Mouse (Mus musculus): ENCODE results near the gene Top3b. TPM values are rescaled to one million over a fixed set of nuclear protein-coding genes. Genes with fewer than 3 reads are reported as not detected.
A peak's percentile ranks its signal among the peaks of the same experiment; 100 is the strongest.
"Not testable (repeated sequence)": the region's sequence is repeated elsewhere in the genome, so short reads cannot be mapped to it uniquely, and the experiment has no call there.

Gene Top3b
- polyA plus RNA-seq, 1 experiment from 2014 or later, result 76.3 TPM

DNA sequence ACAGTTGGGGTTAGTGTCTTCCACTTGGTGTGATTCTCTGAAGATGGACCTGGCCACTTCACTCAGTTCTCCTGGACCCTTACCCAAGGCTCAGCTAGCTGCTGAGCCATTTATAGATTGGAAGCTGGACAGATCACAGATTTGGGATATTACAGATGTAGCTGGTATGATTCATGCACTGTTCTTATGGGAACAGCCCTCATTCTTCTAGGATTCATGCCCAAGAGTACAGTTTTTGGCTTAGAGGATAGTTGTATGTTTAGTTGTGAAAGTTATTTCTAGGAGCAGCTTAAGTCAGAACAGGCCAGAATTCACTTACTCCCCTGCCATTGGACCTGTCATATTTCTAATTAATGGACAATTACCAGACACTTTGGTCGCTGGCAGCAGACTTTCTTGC lies 42.9 kb downstream of the Top3b start:
- no peak overlapping the region for H3K9ac ChIP-seq (replicated peaks; ENCODE audit: low read depth, low read length)
- H3K4me3 ChIP-seq (ENCODE audit: low read depth, low read length), result no peak overlapping the region
- peaks cover 53% of the 10 kb centered on the region for H3K36me3 ChIP-seq (ENCODE audit: control insufficient read depth, insufficient read depth, low read length)
- H3K27ac ChIP-seq (ENCODE audit: low read depth, low read length), result no peak overlapping the region
- WGBS, result 74% methylated on average over 1 of the region's 1 CpGs
- no peak for ATAC-seq (ENCODE audit: low read depth)
- H3K27me3 ChIP-seq (ENCODE audit: control insufficient read depth, insufficient read depth, low read length), result no peaks in the 10 kb centered on the region
- peaks cover 4% of the 10 kb centered on the region for H3K4me1 ChIP-seq (ENCODE audit: control insufficient read depth, insufficient read depth, low read length)
- no peaks in the 10 kb centered on the region for H3K9me3 ChIP-seq (ENCODE audit: control insufficient read depth, low read length)
- H3K4me2 ChIP-seq (ENCODE audit: low read depth, low read length), result no peak overlapping the region

GRCm38 (mm10) chr16:16918441-16919117 lies 48.0 kb downstream of the Top3b start:
- no peaks in the 10 kb centered on the region for H3K9me3 ChIP-seq (ENCODE audit: control insufficient read depth, low read length)
- peaks cover 62% of the 10 kb centered on the region for H3K36me3 ChIP-seq (ENCODE audit: control insufficient read depth, insufficient read depth, low read length)
- H3K27me3 ChIP-seq (ENCODE audit: control insufficient read depth, insufficient read depth, low read length), result no peaks in the 10 kb centered on the region
- no peaks in the 10 kb centered on the region for H3K4me1 ChIP-seq (ENCODE audit: control insufficient read depth, insufficient read depth, low read length)
- H3K9ac ChIP-seq (replicated peaks; ENCODE audit: low read depth, low read length), result no peak overlapping the region
- 92% methylated on average over 7 of the region's 7 CpGs for WGBS
- no peak overlapping the region for H3K27ac ChIP-seq (ENCODE audit: low read depth, low read length)
- no peak for ATAC-seq (ENCODE audit: low read depth)
- no peak overlapping the region for H3K4me2 ChIP-seq (ENCODE audit: low read depth, low read length)
- no peak overlapping the region for H3K4me3 ChIP-seq (ENCODE audit: low read depth, low read length)

DNA sequence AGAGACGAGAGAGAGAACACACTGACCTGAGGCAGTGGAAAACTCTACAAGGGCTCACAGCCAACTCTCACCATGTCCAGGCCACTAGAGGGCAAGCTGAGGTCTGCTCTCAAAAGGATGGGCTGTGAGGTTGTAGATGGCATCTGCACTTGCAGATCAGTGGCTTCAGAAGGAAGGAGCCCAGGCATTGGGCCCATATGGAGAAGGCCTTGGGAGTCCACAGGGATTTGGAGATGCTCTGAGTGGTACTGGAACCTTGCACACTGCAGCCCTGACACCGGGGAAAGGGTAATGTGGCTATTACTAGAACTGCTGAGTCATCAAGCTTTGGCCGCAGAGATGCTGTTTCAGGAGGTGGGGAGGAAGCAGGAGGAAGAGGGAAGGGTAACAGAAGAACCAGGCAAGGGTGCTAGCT lies 50.5 kb downstream of the Top3b start:
- no peaks in the 10 kb centered on the region for H3K9me3 ChIP-seq (ENCODE audit: control insufficient read depth, low read length)
- H3K36me3 ChIP-seq (ENCODE audit: control insufficient read depth, insufficient read depth, low read length), result peaks cover 58% of the 10 kb centered on the region
- H3K27me3 ChIP-seq (ENCODE audit: control insufficient read depth, insufficient read depth, low read length), result no peaks in the 10 kb centered on the region
- WGBS, result 73% methylated on average over 3 of the region's 3 CpGs
- no peak overlapping the region for H3K27ac ChIP-seq (ENCODE audit: low read depth, low read length)
- H3K4me1 ChIP-seq (ENCODE audit: control insufficient read depth, insufficient read depth, low read length), result no peaks in the 10 kb centered on the region
- no peak overlapping the region for H3K4me2 ChIP-seq (ENCODE audit: low read depth, low read length)
- H3K4me3 ChIP-seq (ENCODE audit: low read depth, low read length), result no peak overlapping the region
- no peak for ATAC-seq (ENCODE audit: low read depth)
- H3K9ac ChIP-seq (replicated peaks; ENCODE audit: low read depth, low read length), result no peak overlapping the region

DNA sequence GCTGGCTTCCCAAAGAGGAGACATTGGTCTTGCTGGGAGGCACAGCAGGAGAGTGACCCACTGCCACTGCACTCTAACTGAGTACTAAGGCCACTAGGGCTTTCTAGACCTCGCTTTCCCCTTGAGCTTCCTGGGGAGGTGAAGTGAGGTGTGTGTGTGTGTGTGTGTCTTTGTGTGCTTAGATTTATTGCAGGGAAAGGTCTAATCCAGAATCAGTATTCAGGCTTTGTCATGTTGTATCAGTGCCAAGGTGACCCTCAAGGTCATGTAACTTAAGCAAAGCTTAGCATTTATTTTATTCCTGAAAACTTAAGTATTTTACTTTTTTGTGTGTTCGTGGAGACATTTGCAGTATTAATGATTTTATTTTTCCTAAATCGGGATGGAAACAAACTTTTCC lies 53.9 kb downstream of the Top3b start:
- Histone ChIP-seq H3K4me2 (ENCODE audit: low read depth, low read length) (no peak overlapping the region), H3K9me3 (ENCODE audit: control insufficient read depth, low read length) (no peaks in the 10 kb centered on the region), H3K27me3 (ENCODE audit: control insufficient read depth, insufficient read depth, low read length) (no peaks in the 10 kb centered on the region), H3K4me3 (ENCODE audit: low read depth, low read length) (no peak overlapping the region), H3K4me1 (ENCODE audit: control insufficient read depth, insufficient read depth, low read length) (no peaks in the 10 kb centered on the region), H3K9ac (replicated peaks; ENCODE audit: low read depth, low read length) (no peak overlapping the region), H3K27ac (ENCODE audit: low read depth, low read length) (no peak overlapping the region), H3K36me3 (ENCODE audit: control insufficient read depth, insufficient read depth, low read length) (peaks cover 29% of the 10 kb centered on the region)
- WGBS, result 93% methylated on average over 3 of the region's 3 CpGs
- ATAC-seq (ENCODE audit: low read depth), result no peak

GRCm38 (mm10) chr16:16926536-16926935 lies 56.0 kb downstream of the Top3b start:
- Histone ChIP-seq H3K9ac (replicated peaks; ENCODE audit: low read depth, low read length) (no peak overlapping the region), H3K27me3 (ENCODE audit: control insufficient read depth, insufficient read depth, low read length) (no peaks in the 10 kb centered on the region), H3K9me3 (ENCODE audit: control insufficient read depth, low read length) (no peaks in the 10 kb centered on the region), H3K4me2 (ENCODE audit: low read depth, low read length) (no peak overlapping the region), H3K36me3 (ENCODE audit: control insufficient read depth, insufficient read depth, low read length) (peaks cover 15% of the 10 kb centered on the region), H3K4me3 (ENCODE audit: low read depth, low read length) (no peak overlapping the region), H3K4me1 (ENCODE audit: control insufficient read depth, insufficient read depth, low read length) (no peaks in the 10 kb centered on the region), H3K27ac (ENCODE audit: low read depth, low read length) (no peak overlapping the region)
- no peak for ATAC-seq (ENCODE audit: low read depth)
- 54% methylated on average over 5 of the region's 5 CpGs for WGBS

DNA sequence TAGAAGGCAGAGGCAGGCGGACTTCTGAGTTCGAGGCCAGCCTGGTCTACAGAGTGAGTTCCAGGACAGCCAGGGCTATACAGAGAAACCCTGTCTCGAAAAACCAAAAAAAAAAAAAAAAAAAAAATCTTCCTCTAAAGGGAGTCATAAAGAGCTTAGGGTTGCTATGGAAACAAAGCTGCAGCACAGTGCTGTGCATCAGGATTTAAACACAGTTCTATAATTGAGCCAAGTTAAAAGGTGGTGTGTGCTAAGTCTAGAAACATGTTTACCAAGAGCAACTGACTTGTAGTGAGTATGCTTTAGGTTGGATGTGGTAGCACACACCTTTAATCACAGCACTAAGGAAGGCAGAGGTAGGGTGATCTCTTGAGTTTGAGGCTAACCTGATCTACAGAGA lies 58.4 kb downstream of the Top3b start:
- not testable (repeated sequence) for H3K27ac ChIP-seq (ENCODE audit: low read depth, low read length); H3K4me1 ChIP-seq (ENCODE audit: control insufficient read depth, insufficient read depth, low read length)
- peak; percentile 68 for ATAC-seq (ENCODE audit: low read depth)

DNA sequence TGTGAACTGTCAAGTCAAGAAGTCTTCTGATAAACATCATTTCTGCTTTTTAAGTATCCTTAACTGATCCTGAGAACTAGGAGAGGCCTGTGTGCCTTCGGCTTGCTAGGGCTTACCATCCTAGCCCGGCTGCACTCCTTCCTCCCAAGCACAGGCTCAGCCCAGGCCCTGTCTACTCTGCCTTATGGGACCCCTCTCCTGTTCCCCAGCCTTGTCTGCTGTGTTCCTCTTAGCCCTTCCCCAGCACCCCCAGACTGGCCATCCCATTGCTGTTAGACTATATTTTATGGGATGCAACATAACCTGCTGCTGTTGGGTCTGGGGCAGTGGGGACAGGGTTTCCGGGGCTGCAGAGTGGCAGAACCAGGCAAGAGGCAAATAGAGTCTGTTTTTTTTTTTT lies 59.8 kb downstream of the Top3b start:
- Histone ChIP-seq H3K9me3 (ENCODE audit: control insufficient read depth, low read length) (no peaks in the 10 kb centered on the region), H3K4me2 (ENCODE audit: low read depth, low read length) (no peak overlapping the region), H3K36me3 (ENCODE audit: control insufficient read depth, insufficient read depth, low read length) (no peaks in the 10 kb centered on the region; the same call in 1 of the 2 replicates), H3K4me1 (ENCODE audit: control insufficient read depth, insufficient read depth, low read length) (no peaks in the 10 kb centered on the region), H3K4me3 (ENCODE audit: low read depth, low read length) (no peak overlapping the region), H3K9ac (replicated peaks; ENCODE audit: low read depth, low read length) (no peak overlapping the region), H3K27me3 (ENCODE audit: control insufficient read depth, insufficient read depth, low read length) (no peaks in the 10 kb centered on the region), H3K27ac (ENCODE audit: low read depth, low read length) (no peak overlapping the region)
- WGBS, result 93% methylated on average over 3 of the region's 3 CpGs
- no peak for ATAC-seq (ENCODE audit: low read depth)

More for the DNA sequence above, 58.4 kb downstream of the Top3b start:
- H3K9me3 ChIP-seq (ENCODE audit: control insufficient read depth, low read length); H3K9ac ChIP-seq (replicated peaks; ENCODE audit: low read depth, low read length); H3K27me3 ChIP-seq (ENCODE audit: control insufficient read depth, insufficient read depth, low read length); H3K4me3 ChIP-seq (ENCODE audit: low read depth, low read length); H3K36me3 ChIP-seq (ENCODE audit: control insufficient read depth, insufficient read depth, low read length); H3K4me2 ChIP-seq (ENCODE audit: low read depth, low read length): not testable (repeated sequence)
- 73% methylated on average over 3 of the region's 3 CpGs for WGBS

- H3K4me3 ChIP-seq (ENCODE audit: low read depth, low read length), result no peak overlapping the region
- H3K9me3 ChIP-seq (ENCODE audit: control insufficient read depth, low read length), result no peaks in the 10 kb centered on the region
- WGBS, result 55% methylated on average over 5 of the region's 5 CpGs
- no peaks in the 10 kb centered on the region for H3K36me3 ChIP-seq (ENCODE audit: control insufficient read depth, insufficient read depth, low read length)
- H3K27me3 ChIP-seq (ENCODE audit: control insufficient read depth, insufficient read depth, low read length), result no peaks in the 10 kb centered on the region
- H3K9ac ChIP-seq (replicated peaks; ENCODE audit: low read depth, low read length), result no peak overlapping the region
- H3K27ac ChIP-seq (ENCODE audit: low read depth, low read length), result no peak overlapping the region
- no peaks in the 10 kb centered on the region for H3K4me1 ChIP-seq (ENCODE audit: control insufficient read depth, insufficient read depth, low read length)
- no peak overlapping the region for H3K4me2 ChIP-seq (ENCODE audit: low read depth, low read length)
- ATAC-seq (ENCODE audit: low read depth), result peak; percentile 58; the same call in 1 of the 2 replicates
Observed at GRCm38 (mm10) chr16:16930810-16931296, 60.3 kb downstream of the Top3b start.

- Histone ChIP-seq H3K36me3 (ENCODE audit: control insufficient read depth, insufficient read depth, low read length) (no peaks in the 10 kb centered on the region), H3K4me1 (ENCODE audit: control insufficient read depth, insufficient read depth, low read length) (no peaks in the 10 kb centered on the region), H3K9ac (replicated peaks; ENCODE audit: low read depth, low read length) (no peak overlapping the region), H3K4me3 (ENCODE audit: low read depth, low read length) (no peak overlapping the region), H3K4me2 (ENCODE audit: low read depth, low read length) (no peak overlapping the region), H3K27me3 (ENCODE audit: control insufficient read depth, insufficient read depth, low read length) (no peaks in the 10 kb centered on the region), H3K9me3 (ENCODE audit: control insufficient read depth, low read length) (no peaks in the 10 kb centered on the region), H3K27ac (ENCODE audit: low read depth, low read length) (no peak overlapping the region)
- ATAC-seq (ENCODE audit: low read depth), result no peak
- WGBS, result 94% methylated on average over 9 of the region's 9 CpGs
Observed at GRCm38 (mm10) chr16:16939543-16939942, 69.0 kb downstream of the Top3b start.

All from neural tube, embryonic 14.5 days (tissue).